Mouse (Mus musculus) testis, postnatal 10 days (tissue): ENCODE measurements at regions not wholly inside any gene's neighbourhood (a gene's known extent, or its start where the extent isn't known, plus 50 kb on each side); places are given as distances from the start of the nearest gene placed in this dataset.

Experiments
- DNase-seq: peaks from one replicate; pipeline ENCODE4 v3.0.0; 2021; ENCODE audit warnings: low spot score

DNA sequence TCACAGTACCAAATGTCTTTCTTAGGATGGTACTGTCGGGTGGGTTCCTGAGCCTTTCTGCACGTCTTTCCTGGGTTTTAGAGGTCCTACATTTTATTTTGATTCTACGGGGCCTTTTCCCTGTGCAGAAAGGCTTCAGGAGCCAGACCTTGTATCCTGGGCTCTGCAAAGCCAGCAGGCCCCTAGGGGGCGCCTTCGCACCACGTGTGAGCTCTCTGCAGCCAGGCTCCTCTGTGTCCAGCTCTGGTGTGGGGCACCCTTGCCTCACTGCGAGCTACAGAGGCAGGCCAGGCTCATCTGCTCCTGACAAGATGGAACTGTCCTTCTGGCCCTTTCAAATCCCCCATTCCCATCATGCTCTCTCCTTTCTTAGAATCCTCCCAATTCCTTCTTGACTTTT lies 53.3 kb upstream of the Usp3 start:
- peak; percentile 95 for DNase-seq

DNA sequence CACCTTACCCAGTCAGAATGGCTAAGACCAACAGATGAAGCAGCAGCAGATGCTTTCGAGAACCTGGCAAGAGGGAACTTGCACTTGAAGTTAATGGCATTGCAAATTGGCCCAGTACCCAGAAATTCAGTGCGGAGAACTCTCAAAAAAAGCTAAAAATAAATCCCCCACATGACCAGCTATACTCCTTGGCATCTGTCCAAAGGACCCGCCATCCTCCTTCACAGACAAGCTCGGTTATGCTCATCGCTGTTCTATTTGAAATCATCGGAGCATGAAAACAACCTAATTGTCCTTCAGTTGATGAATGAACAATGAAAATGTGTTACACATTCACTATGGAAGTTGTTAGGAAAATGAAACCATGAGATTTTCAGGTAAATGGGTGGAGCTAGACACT lies 58.4 kb upstream of the Usp3 start:
- no peak for DNase-seq

DNA sequence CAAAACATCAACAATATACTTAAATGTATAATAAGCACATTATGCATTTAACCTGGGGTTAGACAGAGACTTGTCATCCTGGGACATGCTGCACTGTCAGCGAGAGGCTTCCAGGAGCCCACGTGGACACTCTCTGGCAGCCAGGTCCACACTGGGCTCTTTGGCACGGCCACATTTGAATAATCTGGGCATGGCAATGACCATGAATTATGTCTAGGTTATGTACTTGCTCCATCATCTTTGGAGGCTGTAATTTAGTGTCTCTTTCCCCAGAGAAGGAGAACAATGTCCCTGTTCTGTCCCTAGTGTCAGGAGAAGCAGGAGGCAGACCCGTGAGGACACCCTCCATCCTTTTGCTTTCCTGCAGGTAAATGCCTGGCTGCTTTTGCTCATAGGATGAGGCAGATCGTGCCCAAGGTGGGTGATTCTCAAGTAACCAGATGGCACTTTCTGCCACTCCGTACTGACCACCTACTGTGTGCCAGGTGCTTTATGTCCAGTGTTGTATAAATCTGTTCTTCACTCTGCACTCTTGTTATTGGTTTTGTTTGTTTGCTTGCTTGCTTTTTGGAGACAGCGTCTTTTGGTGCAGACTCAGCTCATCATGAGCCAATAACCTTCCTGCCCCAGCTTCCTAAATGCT lies 56.2 kb upstream of the Car12 start:
- DNase-seq, result no peak

DNA sequence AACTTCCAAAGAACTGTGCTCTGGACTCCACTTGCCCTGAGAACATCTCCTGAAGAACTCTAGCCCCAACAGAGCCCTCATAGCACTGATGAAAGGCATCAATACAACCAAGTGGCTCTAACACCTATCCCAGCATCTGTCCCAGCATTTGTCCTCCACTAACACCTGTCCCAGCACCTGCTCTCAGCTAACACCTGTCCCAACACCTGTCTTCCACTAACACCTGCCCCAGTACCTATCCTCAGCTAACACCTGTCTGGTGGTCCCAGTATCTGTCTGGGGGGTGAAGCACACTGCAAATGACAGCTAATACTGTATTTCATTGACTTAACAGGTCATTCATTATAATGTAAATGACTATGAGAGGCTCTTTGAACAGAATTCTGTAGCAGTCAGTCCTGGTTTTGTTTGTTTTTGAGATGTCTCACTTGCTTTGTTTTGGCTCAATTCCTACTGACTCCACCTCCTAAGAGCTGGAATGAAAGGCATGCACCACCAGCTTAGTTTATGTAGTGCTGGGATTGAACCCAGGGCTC lies 54.7 kb upstream of the Car12 start:
- DNase-seq, result no peak

DNA sequence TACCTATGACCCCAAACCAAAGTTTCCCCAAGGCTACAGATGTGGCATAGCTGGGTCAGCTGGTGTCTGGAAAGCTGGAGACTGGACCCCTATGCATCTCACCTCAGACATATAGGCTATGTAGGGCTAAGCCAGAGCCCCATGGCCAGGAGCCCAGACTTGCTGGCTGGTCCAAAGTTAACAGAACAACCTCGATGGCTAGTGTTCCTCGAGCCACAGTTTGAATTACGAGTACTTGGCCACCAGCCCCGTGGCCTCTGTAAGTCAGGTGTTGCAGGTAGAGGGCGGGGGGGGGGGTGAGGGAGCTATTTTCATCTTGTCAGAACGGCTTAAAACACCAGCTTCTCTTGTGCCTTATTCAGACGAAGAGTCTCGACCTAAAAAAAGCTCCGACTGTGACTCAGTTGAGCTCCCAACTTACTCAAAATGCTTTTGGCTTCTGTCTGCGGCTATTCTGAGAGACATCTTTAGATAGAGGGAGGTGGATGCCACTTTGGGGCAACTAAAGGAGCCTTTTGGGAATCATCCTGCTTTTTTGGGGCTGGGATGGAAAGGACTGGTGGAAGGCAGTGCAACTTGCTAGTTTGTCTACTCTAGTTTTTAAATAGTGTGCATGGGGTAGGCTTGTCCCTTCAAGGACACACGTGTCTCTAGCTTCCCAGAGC lies 53.6 kb upstream of the Car12 start:
- no peak for DNase-seq

DNA sequence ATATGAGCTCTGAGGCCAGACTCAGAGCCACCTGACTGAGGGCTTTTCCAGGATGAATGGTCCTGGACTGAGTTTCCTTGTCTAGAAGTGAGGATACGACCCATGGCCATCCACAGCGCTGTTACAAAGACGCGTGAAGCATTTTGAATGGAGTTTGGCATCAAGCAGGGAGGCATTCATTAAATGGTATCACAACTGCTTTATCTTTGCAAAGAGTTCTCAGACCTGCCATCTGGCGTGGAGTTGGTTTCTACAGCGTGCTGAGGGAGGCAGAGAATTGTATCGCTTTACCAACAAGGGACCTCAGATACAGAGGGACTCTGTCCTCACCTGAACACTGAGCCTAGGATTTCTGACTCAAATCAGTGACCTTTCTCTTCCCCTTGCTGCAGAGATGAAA lies 51.9 kb upstream of the Car12 start:
- DNase-seq, result no peak

DNA sequence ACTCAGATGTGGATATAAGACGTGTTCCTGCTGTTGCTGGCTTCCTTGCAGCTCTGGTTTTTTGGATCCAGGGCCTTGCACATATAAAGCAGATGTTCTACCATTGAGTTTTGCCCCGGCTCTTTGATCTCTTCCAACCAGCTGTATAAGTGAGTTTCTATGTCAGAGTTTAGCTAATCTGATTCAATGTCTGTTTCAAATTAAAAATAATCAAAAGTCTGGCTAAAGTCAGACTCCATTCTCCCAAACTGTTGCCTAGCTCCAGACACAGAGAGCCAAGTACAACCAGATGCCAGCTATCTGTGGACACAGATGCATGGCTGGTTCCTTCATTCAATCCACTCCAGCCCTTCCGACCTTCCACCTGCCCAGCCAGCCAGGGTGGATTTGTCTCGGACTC lies 51.0 kb upstream of the Car12 start:
- DNase-seq, result no peak
